Mouse (Mus musculus): ENCODE results near the gene Znrf4.

DNA sequence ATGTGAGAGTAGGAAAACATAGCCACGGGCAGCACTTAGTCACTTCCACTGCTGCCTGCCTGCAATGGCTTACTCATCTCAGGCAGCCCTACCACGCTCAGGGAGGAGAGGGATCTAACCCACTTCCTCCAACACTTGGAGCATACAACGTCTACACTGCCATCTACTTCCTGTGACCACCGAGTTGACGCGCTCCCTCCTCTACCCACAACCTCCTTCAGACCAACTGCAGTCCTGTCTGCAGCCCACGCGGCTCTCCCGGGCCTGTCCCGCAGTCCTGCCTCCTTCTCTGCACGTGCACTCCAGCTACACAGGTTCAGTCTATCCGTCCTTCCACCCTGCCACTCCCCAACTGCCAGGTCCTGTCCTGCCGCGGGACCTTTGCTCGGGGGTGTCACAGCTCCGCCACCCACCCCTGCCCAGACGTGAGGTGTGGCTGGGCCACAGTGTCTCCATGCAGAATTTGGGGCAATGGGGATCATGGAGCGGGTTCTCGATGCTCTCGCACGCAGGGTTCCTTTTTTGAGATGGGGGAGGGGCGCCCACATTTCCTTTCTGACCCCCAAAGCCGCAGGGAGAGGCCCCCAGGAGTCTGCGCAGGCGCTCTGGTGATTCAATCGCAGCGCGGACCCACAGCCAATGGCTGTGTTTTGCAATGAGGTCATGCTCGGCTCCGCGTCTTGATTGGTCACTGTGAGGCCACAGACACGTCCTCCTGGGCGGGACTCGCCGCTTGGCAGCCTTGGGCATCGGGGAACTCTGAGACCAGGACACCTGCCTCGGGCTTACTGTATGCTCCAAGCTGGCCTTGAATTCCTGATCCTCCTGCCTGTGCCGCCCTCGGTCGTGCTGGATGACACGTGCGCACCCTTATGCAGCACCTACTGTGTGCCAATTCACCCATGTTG is 4.8 kb downstream of the Znrf4 start:
- TF ChIP-seq EP300 (IDR thresholded peaks at IDR 0.05; ENCODE audit: low read depth) (no peak), CTCF (IDR thresholded peaks at IDR 0.05; ENCODE audit: low read depth) (no peak)

All from liver, embryonic 14.5 days (tissue).